Mouse (Mus musculus): ENCODE measurements at regions not wholly inside any gene's neighbourhood (a gene's known extent, or its start where the extent isn't known, plus 50 kb on each side); places are given as distances from the start of the nearest gene placed in this dataset.

DNA sequence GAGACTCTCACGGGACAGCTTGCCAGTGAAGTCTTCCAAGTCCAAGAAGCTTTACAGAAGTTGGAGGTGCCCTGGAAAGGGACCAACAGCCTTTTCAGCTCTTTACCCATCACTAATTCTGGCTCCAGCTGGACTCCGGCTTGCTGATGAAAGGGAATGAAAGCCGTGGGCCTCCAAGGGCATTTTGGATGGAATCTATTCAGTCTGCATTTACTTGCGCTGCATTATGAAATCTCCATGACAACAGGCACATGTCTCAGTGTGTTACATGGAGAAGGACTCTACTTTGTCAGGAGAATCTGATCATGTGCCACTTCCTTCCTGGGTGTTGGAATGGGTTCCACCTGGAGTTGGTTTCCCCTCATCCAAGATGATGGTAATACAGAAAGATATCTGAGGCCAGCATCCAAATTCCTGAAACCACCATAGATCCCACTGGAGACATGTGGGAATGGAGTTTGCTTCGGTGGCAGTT is 102.2 kb upstream of the Tnc start:
- Histone ChIP-seq H3K4me3 (ENCODE audit: low read length) (no peak overlapping the region), H3K9ac (ENCODE audit: low read depth, low read length) (no peak overlapping the region), H3K27ac (ENCODE audit: low read depth, low read length) (peak overlapping the region; percentile 46), H3K4me2 (ENCODE audit: low read length) (no peak overlapping the region), H3K36me3 (ENCODE audit: control insufficient read depth, insufficient read depth, low read length) (no peaks in the 10 kb centered on the region), H3K4me1 (ENCODE audit: control insufficient read depth, insufficient read depth, low read depth, low read length) (0 out of 2 replicates have a peak, but pooled peaks cover 2% of the 10 kb centered on the region), H3K9me3 (ENCODE audit: control insufficient read depth, low read length) (no peaks in the 10 kb centered on the region), H3K27me3 (replicated peaks; ENCODE audit: control insufficient read depth, insufficient read depth, low read length) (no peaks in the 10 kb centered on the region)
- 28% methylated on average over 5 of the region's 5 CpGs for WGBS
- peak; percentile 95 for ATAC-seq

DNA sequence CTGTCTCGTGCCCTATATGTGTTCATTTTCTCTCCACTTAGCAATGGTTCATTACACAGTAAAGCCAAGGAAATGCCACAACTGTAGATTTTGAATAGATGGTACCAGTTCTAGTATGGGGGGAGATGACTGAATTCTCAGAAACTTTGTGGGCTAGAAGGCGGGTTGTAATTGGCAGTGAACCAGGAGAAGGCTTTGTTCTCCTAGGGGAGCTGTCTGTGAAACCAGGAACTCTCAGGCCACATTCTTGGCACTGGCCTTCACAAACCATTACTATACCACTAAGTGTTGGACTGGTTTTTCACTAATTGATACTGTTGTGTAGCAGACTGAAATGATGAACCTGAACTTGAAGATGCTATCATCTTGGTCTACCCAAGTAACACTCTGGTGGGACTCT is 99.1 kb upstream of the Tnc start:
- H3K4me3 ChIP-seq (ENCODE audit: low read length), result no peak overlapping the region
- H3K27ac ChIP-seq (ENCODE audit: low read depth, low read length), result no peak overlapping the region
- peak; percentile 21; the same call in 1 of the 2 replicates for ATAC-seq
- no peak overlapping the region for H3K4me2 ChIP-seq (ENCODE audit: low read length)
- no peaks in the 10 kb centered on the region for H3K27me3 ChIP-seq (replicated peaks; ENCODE audit: control insufficient read depth, insufficient read depth, low read length)
- no peak overlapping the region for H3K9ac ChIP-seq (ENCODE audit: low read depth, low read length)
- 0 out of 2 replicates have a peak, but pooled peaks cover 2% of the 10 kb centered on the region for H3K4me1 ChIP-seq (ENCODE audit: control insufficient read depth, insufficient read depth, low read depth, low read length)
- H3K9me3 ChIP-seq (ENCODE audit: control insufficient read depth, low read length), result no peaks in the 10 kb centered on the region
- 56% methylated on average over 2 of the region's 2 CpGs for WGBS
- no peaks in the 10 kb centered on the region for H3K36me3 ChIP-seq (ENCODE audit: control insufficient read depth, insufficient read depth, low read length)

DNA sequence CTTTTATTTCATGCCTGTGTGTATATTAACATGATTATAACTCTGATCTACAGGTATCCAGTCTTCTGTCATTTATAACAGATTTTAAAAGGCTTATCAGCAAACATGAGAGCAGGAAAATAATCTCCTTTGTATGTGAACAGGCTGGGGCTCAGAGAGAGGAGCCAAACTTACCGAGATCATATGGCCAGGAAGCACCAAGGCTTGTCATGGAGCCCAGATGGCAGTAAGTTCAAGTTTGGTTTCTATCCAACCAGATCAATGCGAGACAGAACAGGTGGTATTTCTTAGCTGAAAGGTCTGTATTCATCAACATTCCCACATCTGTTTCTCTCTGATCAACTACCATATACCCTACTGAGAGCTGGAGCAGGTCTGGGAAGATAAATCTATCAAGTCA is 96.1 kb upstream of the Tnc start:
- peak; percentile 56; the same call in 1 of the 2 replicates for ATAC-seq
- 65% methylated on average over 2 of the region's 2 CpGs for WGBS
- no peak overlapping the region for H3K4me3 ChIP-seq (ENCODE audit: low read length)
- H3K27ac ChIP-seq (ENCODE audit: low read depth, low read length), result no peak overlapping the region
- H3K4me2 ChIP-seq (ENCODE audit: low read length), result no peak overlapping the region
- H3K4me1 ChIP-seq (ENCODE audit: control insufficient read depth, insufficient read depth, low read depth, low read length), result no peaks in the 10 kb centered on the region
- no peaks in the 10 kb centered on the region for H3K36me3 ChIP-seq (ENCODE audit: control insufficient read depth, insufficient read depth, low read length)
- H3K27me3 ChIP-seq (replicated peaks; ENCODE audit: control insufficient read depth, insufficient read depth, low read length), result no peaks in the 10 kb centered on the region
- no peak overlapping the region for H3K9ac ChIP-seq (ENCODE audit: low read depth, low read length)
- H3K9me3 ChIP-seq (ENCODE audit: control insufficient read depth, low read length), result no peaks in the 10 kb centered on the region

DNA sequence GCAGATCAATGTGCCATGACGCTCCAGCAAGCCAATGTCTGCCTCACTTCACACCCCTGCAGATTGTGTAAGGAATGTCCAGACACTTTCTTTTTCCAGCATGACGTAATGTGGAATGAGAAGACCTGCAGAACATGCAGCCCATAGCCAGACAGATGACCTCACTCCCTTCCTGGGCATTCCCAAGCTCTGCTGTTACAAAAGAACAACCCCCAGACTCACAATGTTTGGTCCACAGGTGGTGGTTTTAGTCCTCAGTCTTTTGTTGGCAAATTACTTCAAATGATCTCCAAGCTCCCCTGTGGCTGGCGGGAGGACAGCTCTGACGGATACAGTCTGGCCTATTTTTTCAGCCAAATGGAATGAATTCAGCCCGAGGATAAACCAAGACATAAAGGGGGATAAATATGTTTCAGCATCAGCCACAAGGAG is 95.6 kb upstream of the Tnc start:
- Histone ChIP-seq H3K36me3 (ENCODE audit: control insufficient read depth, insufficient read depth, low read length) (no peaks in the 10 kb centered on the region), H3K9ac (ENCODE audit: low read depth, low read length) (no peak overlapping the region), H3K27me3 (replicated peaks; ENCODE audit: control insufficient read depth, insufficient read depth, low read length) (no peaks in the 10 kb centered on the region), H3K4me1 (ENCODE audit: control insufficient read depth, insufficient read depth, low read depth, low read length) (no peaks in the 10 kb centered on the region), H3K27ac (ENCODE audit: low read depth, low read length) (no peak overlapping the region), H3K4me3 (ENCODE audit: low read length) (no peak overlapping the region), H3K4me2 (ENCODE audit: low read length) (no peak overlapping the region), H3K9me3 (ENCODE audit: control insufficient read depth, low read length) (no peaks in the 10 kb centered on the region)
- peak; percentile 65 for ATAC-seq
- WGBS, result 48% methylated on average over 5 of the region's 5 CpGs

DNA sequence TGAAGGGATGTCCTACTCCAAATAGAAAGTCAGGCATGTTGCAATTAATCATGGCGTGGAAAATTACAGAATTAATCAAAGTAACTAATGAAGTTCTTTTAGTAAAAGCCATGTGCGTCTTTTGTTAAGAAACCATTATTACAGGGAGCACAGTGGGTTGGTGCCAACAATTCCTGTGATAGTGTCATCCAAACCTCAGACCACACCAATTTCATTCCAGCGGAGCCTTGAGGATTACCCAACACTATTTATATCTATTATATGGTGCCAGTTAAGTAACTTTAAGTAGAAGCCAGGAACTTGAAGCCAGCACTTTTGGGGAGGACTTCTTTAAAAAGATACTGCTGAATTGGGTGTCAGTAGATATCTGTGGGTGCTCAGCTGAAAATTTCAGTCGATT is 93.0 kb upstream of the Tnc start:
- no peak overlapping the region for H3K4me2 ChIP-seq (ENCODE audit: low read length)
- ATAC-seq, result no peak

DNA sequence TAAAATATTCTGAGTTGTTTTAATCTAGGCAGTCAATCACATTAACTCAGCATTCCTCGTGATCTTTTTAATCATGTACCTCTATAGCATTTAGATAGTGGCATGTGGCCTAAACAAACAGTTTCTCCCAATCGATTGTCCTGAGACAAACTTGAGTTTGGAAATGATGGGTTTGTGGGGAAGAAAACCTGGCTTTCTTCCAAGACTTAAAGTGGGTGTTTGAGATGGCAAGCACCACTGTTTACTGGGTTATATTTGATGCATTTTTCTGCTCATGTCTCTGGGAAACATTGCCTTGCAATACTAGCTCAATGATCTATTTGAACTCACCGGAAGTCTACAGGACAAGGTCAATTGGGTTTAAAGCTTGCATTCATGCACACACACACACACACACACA is 88.2 kb upstream of the Tnc start:
- no peak overlapping the region for H3K9ac ChIP-seq (ENCODE audit: low read depth, low read length)
- H3K4me1 ChIP-seq (ENCODE audit: control insufficient read depth, insufficient read depth, low read depth, low read length), result no peaks in the 10 kb centered on the region
- no peak overlapping the region for H3K4me2 ChIP-seq (ENCODE audit: low read length)
- no peak for ATAC-seq
- no peak overlapping the region for H3K4me3 ChIP-seq (ENCODE audit: low read length)
- H3K9me3 ChIP-seq (ENCODE audit: control insufficient read depth, low read length), result no peaks in the 10 kb centered on the region
- 70% methylated on average over 3 of the region's 3 CpGs for WGBS
- H3K27me3 ChIP-seq (replicated peaks; ENCODE audit: control insufficient read depth, insufficient read depth, low read length), result no peaks in the 10 kb centered on the region
- no peaks in the 10 kb centered on the region for H3K36me3 ChIP-seq (ENCODE audit: control insufficient read depth, insufficient read depth, low read length)
- no peak overlapping the region for H3K27ac ChIP-seq (ENCODE audit: low read depth, low read length)

More for the DNA sequence above, 93.0 kb upstream of the Tnc start:
- no peak overlapping the region for H3K4me3 ChIP-seq (ENCODE audit: low read length)
- H3K27ac ChIP-seq (ENCODE audit: low read depth, low read length), result no peak overlapping the region
- no peak overlapping the region for H3K9ac ChIP-seq (ENCODE audit: low read depth, low read length)
- no peaks in the 10 kb centered on the region for H3K4me1 ChIP-seq (ENCODE audit: control insufficient read depth, insufficient read depth, low read depth, low read length)
- H3K9me3 ChIP-seq (ENCODE audit: control insufficient read depth, low read length), result no peaks in the 10 kb centered on the region
- H3K36me3 ChIP-seq (ENCODE audit: control insufficient read depth, insufficient read depth, low read length), result no peaks in the 10 kb centered on the region
- WGBS, result 72% methylated on average over 4 of the region's 4 CpGs
- no peaks in the 10 kb centered on the region for H3K27me3 ChIP-seq (replicated peaks; ENCODE audit: control insufficient read depth, insufficient read depth, low read length)

DNA sequence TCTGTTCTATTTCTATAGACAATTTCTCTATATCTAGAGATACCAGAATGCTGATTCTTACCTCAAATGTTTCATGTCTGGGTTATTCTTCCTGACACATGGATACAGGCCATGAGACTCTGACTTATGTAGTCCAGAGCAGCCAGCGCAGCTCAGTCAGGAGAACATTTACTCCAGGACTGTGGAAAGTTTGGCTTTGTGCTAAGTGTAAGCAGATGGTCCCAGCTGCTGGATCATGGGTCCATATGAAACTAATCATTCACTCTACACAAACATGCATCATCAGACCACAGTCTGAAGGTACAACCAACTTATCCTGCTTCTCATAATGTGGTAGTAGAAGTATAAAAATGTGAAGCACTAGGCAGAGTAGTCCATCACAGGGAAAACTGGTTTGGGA is 82.5 kb upstream of the Tnc start:
- 81% methylated on average over 1 of the region's 1 CpGs for WGBS
- Histone ChIP-seq H3K27ac (ENCODE audit: low read depth, low read length) (no peak overlapping the region), H3K9me3 (ENCODE audit: control insufficient read depth, low read length) (no peaks in the 10 kb centered on the region), H3K4me3 (ENCODE audit: low read length) (no peak overlapping the region), H3K9ac (ENCODE audit: low read depth, low read length) (no peak overlapping the region), H3K4me2 (ENCODE audit: low read length) (no peak overlapping the region), H3K36me3 (ENCODE audit: control insufficient read depth, insufficient read depth, low read length) (no peaks in the 10 kb centered on the region), H3K27me3 (replicated peaks; ENCODE audit: control insufficient read depth, insufficient read depth, low read length) (no peaks in the 10 kb centered on the region), H3K4me1 (ENCODE audit: control insufficient read depth, insufficient read depth, low read depth, low read length) (no peaks in the 10 kb centered on the region)
- ATAC-seq, result no peak

DNA sequence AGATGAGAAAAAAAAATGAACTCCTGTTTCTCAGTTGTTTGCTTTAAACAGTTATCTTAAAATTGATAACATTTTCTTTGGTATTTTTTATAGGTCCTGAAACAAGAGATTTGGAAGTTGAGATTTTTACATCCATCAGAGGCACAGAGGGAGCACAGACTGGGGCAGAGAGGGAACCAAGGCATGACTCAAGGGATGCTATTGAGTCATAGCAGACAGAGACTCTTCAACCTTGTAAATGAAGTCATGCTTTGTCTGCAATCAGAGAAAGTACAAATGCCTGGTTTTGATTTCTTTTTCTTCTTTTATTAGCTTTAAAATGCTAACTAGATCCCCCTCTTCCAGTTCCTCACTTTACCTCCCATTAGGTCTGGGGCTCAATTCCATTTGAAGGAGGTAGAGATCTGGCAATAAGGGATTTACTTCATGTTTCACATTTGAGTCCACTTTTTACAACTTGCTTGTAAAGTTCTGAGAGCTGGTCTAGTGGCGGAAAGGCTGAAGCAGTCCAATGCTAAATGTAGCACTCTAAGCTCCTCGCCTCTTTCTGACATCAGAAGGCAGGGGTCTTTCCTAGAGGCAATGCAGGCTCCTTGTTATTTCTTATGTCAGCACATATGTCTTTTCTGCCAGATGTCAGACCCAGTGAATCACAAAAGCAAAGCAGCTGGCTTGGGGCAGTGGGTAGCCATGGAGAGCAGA is 77.7 kb upstream of the Tnc start:
- no peaks in the 10 kb centered on the region for H3K27me3 ChIP-seq (replicated peaks; ENCODE audit: control insufficient read depth, insufficient read depth, low read length)
- H3K9me3 ChIP-seq (ENCODE audit: control insufficient read depth, low read length), result no peaks in the 10 kb centered on the region
- H3K4me2 ChIP-seq (ENCODE audit: low read length), result no peak overlapping the region
- no peak overlapping the region for H3K4me3 ChIP-seq (ENCODE audit: low read length)
- no peak for ATAC-seq
- WGBS, result 93% methylated on average over 2 of the region's 2 CpGs
- no peaks in the 10 kb centered on the region for H3K4me1 ChIP-seq (ENCODE audit: control insufficient read depth, insufficient read depth, low read depth, low read length)
- H3K9ac ChIP-seq (ENCODE audit: low read depth, low read length), result no peak overlapping the region
- H3K27ac ChIP-seq (ENCODE audit: low read depth, low read length), result no peak overlapping the region
- H3K36me3 ChIP-seq (ENCODE audit: control insufficient read depth, insufficient read depth, low read length), result no peaks in the 10 kb centered on the region

DNA sequence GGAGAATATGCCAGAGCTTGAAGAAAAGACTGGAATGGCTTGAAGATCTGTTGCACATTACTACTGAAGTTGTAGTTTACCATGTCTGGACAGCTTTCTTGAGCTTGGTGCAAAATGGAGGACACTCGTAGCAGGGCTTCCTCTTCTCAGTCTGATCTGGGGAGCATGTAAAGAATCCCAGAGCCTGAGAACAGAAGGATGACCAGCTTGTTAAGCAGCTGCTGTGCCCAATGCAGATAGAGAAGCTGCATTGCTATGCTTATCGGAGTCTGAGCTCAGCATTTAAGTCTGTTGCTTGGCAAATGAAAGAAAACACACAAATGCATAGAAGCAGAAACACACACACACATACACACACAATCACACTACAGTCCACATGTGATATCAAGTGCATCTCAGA is 76.9 kb upstream of the Tnc start:
- ATAC-seq, result no peak
- WGBS, result 94% methylated on average over 2 of the region's 2 CpGs

More for the DNA sequence above, 76.9 kb upstream of the Tnc start:
- Histone ChIP-seq H3K9ac (ENCODE audit: low read depth, low read length) (no peak overlapping the region), H3K4me2 (ENCODE audit: low read length) (no peak overlapping the region), H3K36me3 (ENCODE audit: control insufficient read depth, insufficient read depth, low read length) (no peaks in the 10 kb centered on the region), H3K9me3 (ENCODE audit: control insufficient read depth, low read length) (no peaks in the 10 kb centered on the region), H3K27me3 (replicated peaks; ENCODE audit: control insufficient read depth, insufficient read depth, low read length) (no peaks in the 10 kb centered on the region), H3K4me3 (ENCODE audit: low read length) (no peak overlapping the region), H3K27ac (ENCODE audit: low read depth, low read length) (no peak overlapping the region), H3K4me1 (ENCODE audit: control insufficient read depth, insufficient read depth, low read depth, low read length) (no peaks in the 10 kb centered on the region)

Measured in hindbrain, embryonic 16.5 days (tissue).